Mouse (Mus musculus) stomach, postnatal 0 days (tissue): ENCODE results near the gene P2rx3.

Experiments used
- CTCF ChIP-seq: IDR thresholded peaks from 2 replicates; pipeline ENCODE4 v1.5.1; 2016; ENCODE audit warnings: antibody characterized with exemption, low read depth, mild to moderate bottlenecking, moderate library complexity
- EP300 ChIP-seq: optimal IDR thresholded peaks from 2 replicates; pipeline ENCODE3; 2016; ENCODE audit warnings: antibody characterized with exemption

GRCm38 (mm10) chr2:85034169-85034568, 3.1 kb downstream of the P2rx3 start:
- TF ChIP-seq CTCF = no peak
- TF ChIP-seq EP300 = no peak
